Mouse (Mus musculus) bone marrow macrophage, adult 2 months (primary cell): ENCODE measurements around the gene Swap70.

Experiments used
- CTCF ChIP-seq: IDR thresholded peaks from 2 replicates; pipeline ENCODE4 v1.5.1; 2012; ENCODE audit warnings: low read depth, mild to moderate bottlenecking, low read length, moderate library complexity
- POLR2A ChIP-seq: IDR thresholded peaks from 2 replicates; pipeline ENCODE4 v1.6.1; 2012; ENCODE audit warnings: mild to moderate bottlenecking, low read depth, low read length, borderline replicate concordance

- no peak for TF ChIP-seq CTCF
- TF ChIP-seq POLR2A: no peak
Observed at GRCm38 (mm10) chr7:110296889-110297603, 75.5 kb downstream of the Swap70 start.
